Mouse (Mus musculus) CH12F3 (cell line): ENCODE data around the gene Prrt2.

ENCODE experiments used
- in situ Hi-C: fragments of 300-500 bp; cut with MboI; formaldehyde crosslinking; loops from 2 replicates; pipeline ENCODE4 v1.14.3; 2020; ENCODE audit warnings: low sequenced_read_pairs

Prrt2 gene

DNA sequence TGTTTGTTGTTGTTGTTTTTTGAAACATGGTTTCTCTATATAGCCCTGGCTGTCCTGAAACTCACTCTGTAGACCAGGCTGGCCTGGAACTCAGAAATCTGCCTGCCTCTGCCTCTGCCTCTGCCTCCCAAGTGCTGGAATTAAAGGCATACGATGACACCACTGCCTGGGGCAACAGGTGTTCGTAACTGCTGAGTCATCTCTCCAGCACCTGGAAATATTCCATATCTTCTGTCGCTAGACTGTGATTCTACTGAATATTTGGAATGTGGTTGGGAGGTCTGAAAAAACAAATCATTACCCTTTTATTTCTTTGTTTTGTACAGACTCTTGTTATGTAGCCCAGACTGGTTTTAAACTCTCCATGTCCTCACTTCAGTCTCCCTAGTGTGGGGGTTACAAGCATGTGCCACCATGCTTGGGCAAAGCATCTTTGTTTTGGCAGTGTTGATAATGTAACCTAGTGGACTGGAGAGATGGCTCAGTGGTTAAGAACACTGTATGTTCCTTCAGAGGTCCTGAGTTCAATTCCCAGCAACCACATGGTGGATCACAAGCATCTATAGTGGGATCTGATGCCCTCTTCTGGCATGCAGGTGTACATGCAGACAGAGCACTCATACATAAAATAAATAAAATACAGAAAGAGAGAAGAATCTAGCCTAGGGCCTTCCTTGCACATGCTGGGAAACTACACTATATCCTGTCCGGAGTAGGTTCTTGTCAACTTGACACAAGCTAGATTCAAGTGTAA is 16.7 kb downstream of the Prrt2 start:
- in situ Hi-C loops: no loop called here

DNA sequence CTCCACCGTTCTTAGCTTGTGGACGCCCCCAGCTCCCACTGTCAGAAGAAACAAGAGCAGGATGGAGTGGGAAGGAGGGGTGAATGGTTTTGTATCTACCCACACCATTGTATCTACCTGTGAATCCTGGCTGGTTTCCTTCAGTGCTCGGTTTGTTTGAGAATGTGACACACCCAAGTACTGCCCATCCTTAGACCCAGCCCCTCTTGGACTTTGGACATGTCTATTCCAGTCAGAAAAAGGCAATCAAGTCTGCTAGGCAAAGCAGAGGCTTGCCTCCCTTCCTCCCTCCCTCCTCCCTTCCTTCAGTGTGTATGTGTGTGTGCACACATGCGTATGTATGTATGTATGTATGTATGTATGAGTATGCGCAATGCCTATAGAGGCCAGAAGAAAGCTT is 17.4 kb downstream of the Prrt2 start:
- in situ Hi-C loops: no loop called here

DNA sequence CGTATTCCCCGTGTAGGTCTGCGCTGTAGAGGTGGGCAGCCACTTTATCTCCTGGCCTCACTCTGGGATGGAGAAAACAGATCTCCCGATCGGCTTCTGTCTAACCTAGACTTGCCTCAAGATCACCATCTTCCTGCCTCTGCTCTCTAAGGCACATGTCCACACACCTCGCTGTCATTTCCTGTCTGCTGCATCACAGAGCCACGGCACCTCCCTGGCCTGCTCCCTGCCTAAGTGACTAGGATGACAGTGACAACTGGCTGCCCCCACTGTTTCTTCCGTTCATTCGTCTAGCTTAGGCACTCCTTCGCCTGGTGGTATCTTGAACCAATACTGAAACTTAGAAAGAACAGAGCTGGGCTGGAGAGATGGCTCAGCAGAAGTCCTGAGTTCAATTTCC is 21.4 kb downstream of the Prrt2 start:
- in situ Hi-C loops: no loop called here

DNA sequence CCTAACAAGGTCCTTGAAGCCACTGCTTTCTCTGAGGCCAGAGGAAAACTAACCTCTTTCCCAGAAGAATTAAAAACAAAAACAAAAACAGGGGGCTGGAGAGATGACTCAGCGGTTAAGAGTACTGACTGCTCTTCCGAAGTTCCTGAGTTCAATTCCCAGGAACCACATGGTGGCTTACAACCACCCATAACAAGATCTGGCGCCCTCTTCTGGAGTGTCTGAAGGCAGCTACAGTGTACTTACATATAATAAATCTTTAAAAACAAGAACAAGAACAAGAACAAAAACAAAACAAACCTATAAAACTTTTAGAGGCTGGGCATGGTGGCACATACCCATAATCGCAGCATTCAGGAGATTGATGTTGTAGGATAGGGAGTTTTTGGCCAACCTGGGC is 24.6 kb downstream of the Prrt2 start:
- in situ Hi-C loops: no loop called here

DNA sequence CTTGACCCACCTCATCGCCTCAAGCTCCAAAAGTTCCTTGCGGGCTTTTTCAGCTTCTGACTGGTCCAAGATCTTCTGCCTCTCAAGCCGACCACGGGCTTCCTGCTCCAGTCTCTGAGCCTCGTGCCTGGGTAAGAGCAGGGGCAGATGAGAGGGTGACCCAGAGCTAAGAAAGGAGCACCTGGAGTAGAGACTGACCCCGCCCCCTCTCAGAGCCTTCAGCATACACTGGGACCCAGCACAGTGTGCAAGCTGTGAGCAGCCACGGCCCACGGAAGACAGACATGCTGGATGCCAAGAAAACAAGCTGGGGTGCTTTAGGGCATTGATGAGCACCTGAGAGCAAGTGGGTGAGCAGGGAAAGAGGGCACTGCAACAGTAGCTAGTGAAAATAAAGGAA is 32.2 kb downstream of the Prrt2 start:
- in situ Hi-C loops: no loop called here

DNA sequence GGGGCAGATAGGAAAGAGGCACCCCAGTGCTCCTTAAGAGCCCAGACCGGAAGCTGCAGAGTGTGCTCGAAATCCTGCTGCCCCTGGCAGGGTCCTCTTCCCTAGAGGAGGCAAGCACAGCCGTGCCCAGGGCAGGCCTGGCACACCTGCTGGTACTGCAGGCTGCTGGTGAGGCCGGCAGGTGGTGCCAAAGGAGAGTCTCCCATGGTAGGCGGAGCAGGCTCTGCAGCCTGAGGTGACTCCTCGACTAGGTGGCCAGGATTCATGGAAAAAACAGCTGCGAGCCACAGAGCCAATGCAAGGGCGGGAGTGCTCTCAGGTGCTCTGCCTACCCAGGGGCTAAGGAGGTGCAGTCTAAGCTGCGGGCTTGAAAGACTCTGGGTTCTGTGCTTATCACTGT is 34.7 kb downstream of the Prrt2 start:
- in situ Hi-C loops: no loop called here

DNA sequence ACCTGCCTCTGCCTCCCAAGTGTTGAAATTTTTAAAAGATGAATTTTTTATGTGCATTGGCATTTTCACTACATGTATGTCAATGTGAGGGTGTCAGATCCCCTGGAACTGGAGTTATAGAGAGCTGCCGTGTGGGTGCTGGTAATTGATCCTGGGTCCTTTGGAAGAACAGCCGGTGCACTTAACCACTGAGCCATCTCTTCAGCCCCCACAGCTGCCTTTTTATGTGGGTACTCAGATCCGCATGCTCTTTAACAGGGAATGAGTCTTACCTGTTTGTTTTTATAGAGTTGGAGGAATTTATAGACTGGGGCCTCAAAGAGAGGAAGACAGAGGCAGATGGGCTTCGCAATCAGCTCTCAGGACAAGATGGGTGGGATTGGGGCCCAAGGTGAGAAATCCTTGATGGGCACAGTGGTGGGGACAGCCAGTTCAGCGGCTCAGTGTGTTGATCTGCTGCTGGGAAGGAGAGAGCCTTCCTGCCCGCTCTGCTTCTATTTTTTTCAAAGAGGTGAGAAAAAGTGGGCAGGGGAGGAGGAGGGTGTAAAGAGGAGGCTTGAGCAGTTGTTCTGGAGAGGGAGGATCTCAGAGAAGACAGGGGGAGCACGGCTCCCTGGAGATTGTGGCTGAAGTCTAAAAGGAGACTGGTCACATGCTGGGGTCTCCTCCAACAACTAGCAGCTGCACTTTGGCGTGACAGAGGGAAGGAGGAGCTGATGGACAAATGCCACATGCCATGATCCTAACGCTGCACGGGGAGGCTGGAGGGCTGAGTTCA is 36.2 kb downstream of the Prrt2 start:
- in situ Hi-C loops: no loop called here

DNA sequence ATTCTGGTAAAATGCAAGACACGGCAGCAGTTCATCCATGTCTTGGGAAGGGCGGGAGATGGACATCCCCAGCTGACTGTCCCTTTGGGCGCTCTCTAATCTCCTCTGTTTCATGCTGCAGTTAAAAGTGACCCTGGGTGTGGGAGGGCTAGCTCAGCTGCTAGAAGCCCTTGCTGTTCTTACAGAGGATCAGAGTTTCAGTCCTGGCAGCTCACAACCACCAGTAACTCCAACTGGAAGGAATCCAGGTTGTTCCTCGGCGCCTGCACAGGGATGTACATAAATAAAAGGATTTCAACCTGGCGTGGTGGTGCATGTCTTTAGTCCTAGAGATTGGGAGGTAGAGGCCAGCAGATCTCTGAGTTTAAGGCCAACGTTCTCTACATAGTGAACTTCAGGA is 37.9 kb downstream of the Prrt2 start:
- in situ Hi-C loops: no loop called here

DNA sequence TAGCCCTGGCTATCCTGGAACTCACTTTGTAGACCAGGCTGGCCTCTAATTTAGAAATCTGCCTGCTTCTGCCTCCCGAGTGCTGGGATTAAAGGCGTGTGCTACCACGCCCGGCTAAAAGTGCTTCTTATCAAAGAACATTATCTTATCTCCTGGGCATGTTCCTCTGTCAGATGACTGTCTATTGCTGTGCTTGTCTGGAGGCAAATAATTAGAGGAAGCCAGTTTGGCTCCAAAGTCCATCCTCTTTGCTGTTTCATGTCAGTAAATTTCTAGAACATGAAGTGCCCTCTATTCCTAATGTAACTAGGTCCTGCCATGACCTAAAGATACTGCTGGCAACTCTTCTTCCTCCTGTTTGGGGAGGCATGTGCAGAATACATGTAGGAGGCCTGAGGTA is 39.0 kb downstream of the Prrt2 start:
- in situ Hi-C loops: no loop called here

DNA sequence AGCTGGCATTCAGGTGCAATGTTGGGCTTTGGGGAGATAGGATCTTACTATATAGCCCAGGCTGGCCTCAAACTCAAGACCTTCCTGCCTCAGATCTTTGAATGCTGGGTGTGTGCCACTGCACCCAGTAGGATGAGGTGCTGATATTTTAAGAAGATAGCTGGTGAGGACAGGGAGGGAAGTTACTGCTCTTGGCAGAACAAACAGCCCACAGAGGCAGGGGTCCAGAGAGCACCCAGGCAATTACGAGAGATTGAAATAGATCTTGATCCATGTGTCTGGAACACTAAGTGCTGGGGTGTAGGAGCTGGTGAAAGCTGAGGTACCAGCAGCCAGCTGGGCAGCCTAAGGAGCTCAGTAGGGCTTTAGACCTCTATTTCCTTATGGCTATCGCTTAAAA is 39.4 kb downstream of the Prrt2 start:
- in situ Hi-C loops: no loop called here

DNA sequence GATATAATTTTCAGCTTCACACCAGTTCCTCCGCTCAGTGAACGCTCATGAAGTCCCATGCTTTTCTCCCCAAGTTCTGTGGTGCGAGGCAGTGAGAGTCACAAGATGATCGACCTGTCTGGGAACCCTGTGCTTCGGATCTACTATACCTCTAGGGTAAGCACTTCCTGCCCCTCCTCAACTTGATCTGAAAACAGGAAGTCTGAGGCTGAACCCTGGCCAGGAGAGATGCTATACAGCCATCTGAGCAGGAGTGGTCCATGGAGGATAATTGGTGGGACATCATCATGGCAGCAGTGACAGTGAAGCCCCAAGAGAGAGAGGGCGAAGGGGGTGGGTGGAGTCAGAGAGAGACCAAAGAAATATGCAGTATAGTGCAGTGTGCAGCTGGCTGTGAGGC is 42.2 kb downstream of the Prrt2 start:
- in situ Hi-C loops: no loop called here

DNA sequence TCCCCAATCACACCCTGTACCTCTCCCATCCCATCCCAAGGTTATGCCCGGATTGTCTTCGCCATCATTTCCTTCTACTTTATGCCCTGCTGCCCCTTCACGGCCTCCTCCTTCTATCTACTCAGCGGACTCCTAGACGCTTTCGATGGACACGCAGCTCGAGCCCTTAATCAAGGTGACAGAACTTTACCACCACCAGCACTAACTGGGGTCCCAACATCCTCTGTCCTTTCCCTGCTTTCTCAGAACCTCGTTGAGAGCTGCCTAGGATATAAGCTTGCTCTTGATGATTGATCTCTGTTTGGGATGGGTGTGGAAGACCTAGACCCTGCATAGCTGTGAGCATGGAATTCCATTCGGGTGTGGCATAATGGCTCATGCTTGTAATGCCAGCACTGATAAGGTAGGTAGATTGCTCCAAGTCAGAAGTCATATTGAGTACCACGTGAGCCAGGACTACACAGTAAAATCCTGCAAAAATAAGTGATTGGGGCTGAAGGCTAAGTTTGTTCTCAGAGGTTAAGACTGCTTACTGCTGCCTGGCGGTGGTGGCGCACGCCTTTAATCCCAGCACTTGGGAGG is 44.0 kb downstream of the Prrt2 start:
- in situ Hi-C loops: no loop called here

DNA sequence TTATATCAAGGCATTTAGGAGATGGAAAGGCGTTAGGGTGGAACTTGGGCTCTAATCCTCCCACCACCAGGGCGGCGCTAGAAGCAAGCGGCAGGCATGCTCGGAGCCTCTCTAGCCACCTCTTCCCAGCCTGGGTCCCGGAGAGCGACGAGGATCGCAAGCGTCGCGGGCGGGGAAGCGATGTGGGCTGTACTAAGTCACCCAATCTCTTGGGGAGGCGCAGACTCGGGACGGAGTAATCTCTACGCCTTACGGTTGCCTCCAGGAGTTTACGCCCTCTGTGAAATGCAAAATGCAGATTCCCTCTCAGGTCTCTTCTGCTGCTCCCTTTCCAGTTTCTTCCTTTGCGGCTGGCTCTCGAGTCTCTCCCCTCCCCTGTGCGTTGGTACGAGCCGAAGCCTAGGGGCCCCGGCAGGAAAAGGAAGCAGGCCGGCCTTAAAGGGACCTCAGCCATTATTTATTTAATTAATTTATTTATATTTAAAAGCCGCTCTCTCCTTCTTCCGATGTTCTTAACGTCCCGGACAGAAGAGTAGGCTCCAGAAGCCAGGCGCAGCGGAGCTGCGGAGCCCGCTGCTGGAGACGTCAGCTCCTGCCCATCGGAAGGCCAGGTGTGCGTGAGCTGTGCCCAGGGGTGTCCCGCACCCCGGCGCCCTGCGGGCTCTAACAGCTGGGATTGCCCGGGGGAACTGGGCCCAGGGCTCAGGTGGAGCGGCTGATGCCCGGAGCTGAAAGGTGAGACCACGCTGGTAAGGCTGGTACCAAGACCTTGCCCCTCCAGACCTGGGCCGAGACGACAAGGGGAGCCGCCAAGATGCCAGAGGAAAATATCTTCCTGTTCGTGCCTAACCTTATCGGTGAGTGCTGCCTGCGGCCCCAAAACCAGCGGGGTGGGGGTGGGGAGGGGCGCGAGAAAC is 44.8 kb downstream of the Prrt2 start, which contains the start of gene Cdiptos:
TSS of gene Cdiptos (minus strand) at position 149 of the 917 bp plus-strand sequence.
- in situ Hi-C loops: no loop called here

DNA sequence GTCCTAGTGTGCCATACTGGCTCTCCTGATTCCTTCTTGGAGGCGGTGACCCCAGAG is 45.3 kb downstream of the Prrt2 start, which contains the start of gene Cdipt:
TSS of gene Cdipt (plus strand) at position 22 of the 57 bp plus-strand sequence.
- in situ Hi-C loops: no loop called here

DNA sequence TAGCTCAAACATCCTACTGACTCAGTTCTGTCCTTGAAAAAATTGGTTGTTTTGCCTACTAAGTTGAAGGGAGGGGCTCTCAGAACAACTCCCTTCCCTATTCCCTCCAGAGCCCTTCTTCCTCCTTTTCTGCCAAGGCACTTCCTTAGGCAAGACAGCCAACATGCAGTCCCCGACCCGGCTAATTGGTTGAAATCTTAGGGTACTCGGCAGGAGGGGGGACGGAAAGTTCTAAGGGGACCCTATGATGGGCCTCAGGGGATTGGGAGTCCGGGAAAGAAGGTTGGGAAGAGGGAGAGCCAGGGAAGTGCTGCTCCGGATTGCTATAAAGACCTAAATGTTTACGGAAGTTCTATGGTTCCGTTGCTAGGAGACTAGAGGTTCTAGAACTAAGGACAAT is 45.5 kb downstream of the Prrt2 start:
- in situ Hi-C loops: no loop called here
